Comparison of ENCODE assay signal across 26 mouse cellular contexts in the genomic region with DNA sequence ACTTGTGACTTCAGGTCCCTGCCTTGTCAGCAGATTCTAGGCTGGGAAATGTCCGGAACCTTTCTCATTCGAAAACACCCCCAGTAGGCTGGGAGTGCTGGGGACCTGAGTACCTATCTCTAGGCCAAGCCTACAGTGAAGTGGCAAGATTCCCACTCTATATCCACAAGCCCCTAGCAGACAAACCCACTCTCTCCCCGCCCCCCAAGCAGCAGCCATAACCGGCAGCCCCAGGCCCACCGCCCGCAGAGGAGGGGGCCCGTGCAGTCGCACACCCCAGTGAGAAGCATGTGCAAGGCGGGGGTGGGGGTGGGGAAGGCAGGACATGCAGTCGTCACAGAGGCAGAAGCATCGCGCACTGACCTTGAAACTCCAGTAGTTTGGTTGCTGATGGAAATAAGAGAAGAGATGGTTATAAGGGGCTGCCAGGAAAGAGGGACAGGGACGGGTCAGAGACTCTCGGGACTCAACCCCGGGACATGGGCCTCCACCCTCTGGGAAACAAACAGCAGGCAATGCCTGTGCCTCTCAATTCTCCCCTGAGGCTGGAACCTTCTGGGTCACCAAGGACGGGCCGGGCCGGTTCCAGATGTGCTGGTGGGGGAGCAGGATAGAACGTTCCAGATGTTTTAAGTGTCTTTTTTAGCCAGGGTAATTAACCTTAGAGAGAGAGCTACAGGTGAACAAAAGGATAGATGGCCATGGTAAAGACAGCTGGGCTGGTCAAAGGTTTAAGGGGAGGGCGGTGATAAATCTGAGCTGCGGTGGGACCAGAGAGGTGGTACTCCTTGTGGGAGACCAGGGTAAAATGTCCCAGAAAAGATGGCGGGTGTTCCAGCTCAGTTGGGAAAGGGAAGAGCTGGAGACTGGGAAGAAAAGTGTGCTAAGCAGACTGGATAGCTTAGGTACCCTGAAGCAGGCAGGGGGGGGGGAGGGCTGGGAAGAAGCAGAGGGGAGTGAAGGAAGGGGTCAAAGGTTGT. TPM values are rescaled to one million over a fixed set of nuclear protein-coding genes. Genes with fewer than 3 reads are reported as not detected.
DNase-seq lines count a peak whose midpoint lies in the region; ATAC-seq and TF ChIP-seq lines count a peak whose summit lies in the region.
"Had no signal": no experiment of that assay in that cellular context is flagged by ENCODE, and none has a peak within 500 bp of the region (broad histone marks: within the 10 kb centered on the region; RNA-seq: fewer than 3 reads in every experiment).

No protein-coding gene starts in this region.

- peaks cover 2% of the 10 kb centered on the region; the same call in 1 of the 2 replicates for H3K27me3 ChIP-seq in kidney, adult 2 months (replicated peaks; ENCODE audit: control insufficient read depth, insufficient read depth, low read length)
- no peaks in the 10 kb centered on the region; the same call in 1 of the 2 replicates for H3K27me3 ChIP-seq in midbrain, postnatal 0 days (ENCODE audit: insufficient read depth, low read length)
- H3K27me3 ChIP-seq in midbrain, embryonic 16.5 days (ENCODE audit: control insufficient read depth, insufficient read depth, low read depth, low read length): no peaks in the 10 kb centered on the region; the same call in 1 of the 2 replicates
- peaks cover 100% of the 10 kb centered on the region for H3K27me3 ChIP-seq in limb, embryonic 10.5 days (ENCODE audit: low read depth, poor library complexity, severe bottlenecking)

- no peak for TF ChIP-seq POLR2A in kidney, adult 2 months (IDR thresholded peaks at IDR 0.05; ENCODE audit: low read depth, low read length)

- peaks cover 15% of the 10 kb centered on the region; the same call in 1 of the 2 replicates for H3K4me1 ChIP-seq in kidney, adult 2 months (ENCODE audit: control insufficient read depth, insufficient read depth, low read length)
- peaks cover 14% of the 10 kb centered on the region for H3K4me1 ChIP-seq in midbrain, postnatal 0 days (ENCODE audit: insufficient read depth, low read length)
- H3K4me1 ChIP-seq in midbrain, embryonic 16.5 days (ENCODE audit: control insufficient read depth, insufficient read depth, low read length): peaks cover 32% of the 10 kb centered on the region
- H3K4me1 ChIP-seq in limb, embryonic 10.5 days: peaks cover 41% of the 10 kb centered on the region

- H3K4me2 ChIP-seq in midbrain, postnatal 0 days (ENCODE audit: low read depth, low read length, poor library complexity, severe bottlenecking): no peak overlapping the region
- no peak overlapping the region for H3K4me2 ChIP-seq in midbrain, embryonic 16.5 days (ENCODE audit: low read length)
- H3K4me2 ChIP-seq: heart, embryonic 13.5 days; intestine, embryonic 15.5 days; limb, embryonic 12.5 days; liver, embryonic 12.5 days had no signal

- peak; percentile 51 for DNase-seq in cerebellum, postnatal 10 days
- no peak for DNase-seq in cerebellum, postnatal 36 days
- peak; percentile 36 for DNase-seq in kidney, adult 2 months
- DNase-seq in kidney, adult 11 months: no peak
- no peak for DNase-seq in midbrain, postnatal 0 days (ENCODE audit: low spot score)
- no peak for DNase-seq in limb, embryonic 10.5 days (ENCODE audit: low spot score)
- no peak for DNase-seq in gastrocnemius, postnatal 25 days
- DNase-seq: adrenal gland, adult 8-10 months; B cell, adult 2 months; embryo, embryonic 11 days; lung, adult 2 months; right cerebral cortex, postnatal 25 days; thymus, postnatal 36 days had no signal

- 65% methylated on average over 22 of the region's 22 CpGs for WGBS in kidney, adult 2 months
- 81% methylated on average over 22 of the region's 22 CpGs for WGBS in midbrain, postnatal 0 days
- 80% methylated on average over 22 of the region's 22 CpGs for WGBS in midbrain, embryonic 16.5 days
- WGBS in limb, embryonic 10.5 days: 74% methylated on average over 22 of the region's 22 CpGs

- H3K4me3 ChIP-seq in kidney, adult 2 months (ENCODE audit: insufficient read depth, low read depth, low read length): no peak overlapping the region
- H3K4me3 ChIP-seq in midbrain, postnatal 0 days (ENCODE audit: low read depth, low read length): no peak overlapping the region
- no peak overlapping the region for H3K4me3 ChIP-seq in midbrain, embryonic 16.5 days (ENCODE audit: low read depth, low read length)
- no peak overlapping the region for H3K4me3 ChIP-seq in limb, embryonic 10.5 days
- H3K4me3 ChIP-seq: heart, embryonic 13.5 days; intestine, embryonic 15.5 days; limb, embryonic 12.5 days; liver, embryonic 12.5 days; megakaryocyte, embryonic 14.5 days; myocyte had no signal

- no peak for TF ChIP-seq CTCF in kidney, adult 2 months (conservative IDR thresholded peaks at IDR 0.05; ENCODE audit: insufficient read depth, insufficient read length, low read depth, low read length)
- no peak for TF ChIP-seq CTCF in midbrain, postnatal 0 days (IDR thresholded peaks at IDR 0.05)

- H3K27ac ChIP-seq in kidney, adult 2 months (ENCODE audit: insufficient read depth, low read depth, low read length): peak overlapping the region; percentile 45
- peak overlapping the region; percentile 7; the same call in 1 of the 2 replicates for H3K27ac ChIP-seq in midbrain, postnatal 0 days (ENCODE audit: low read depth, low read length)
- H3K27ac ChIP-seq in midbrain, embryonic 16.5 days (ENCODE audit: low read length): no peak overlapping the region
- H3K27ac ChIP-seq in limb, embryonic 10.5 days: peak overlapping the region; percentile 17; the same call in 1 of the 2 replicates
- H3K27ac ChIP-seq: heart, embryonic 13.5 days; intestine, embryonic 15.5 days; limb, embryonic 12.5 days; liver, embryonic 12.5 days had no signal

- H3K9ac ChIP-seq in midbrain, postnatal 0 days (replicated peaks; ENCODE audit: low read length, poor library complexity, severe bottlenecking): no peak overlapping the region
- H3K9ac ChIP-seq in midbrain, embryonic 16.5 days (ENCODE audit: low read depth, low read length): no peak overlapping the region
- H3K9ac ChIP-seq: heart, embryonic 13.5 days; intestine, embryonic 15.5 days; limb, embryonic 12.5 days; liver, embryonic 12.5 days had no signal

- no peaks in the 10 kb centered on the region for H3K9me3 ChIP-seq in midbrain, postnatal 0 days (ENCODE audit: low read length)
- no peaks in the 10 kb centered on the region for H3K9me3 ChIP-seq in midbrain, embryonic 16.5 days (replicated peaks; ENCODE audit: control insufficient read depth, low read length, poor library complexity, severe bottlenecking)
- H3K9me3 ChIP-seq in limb, embryonic 10.5 days (replicated peaks): no peaks in the 10 kb centered on the region
- H3K9me3 ChIP-seq: heart, embryonic 13.5 days; intestine, embryonic 15.5 days; limb, embryonic 12.5 days; liver, embryonic 12.5 days; megakaryocyte, embryonic 14.5 days had no signal

- ATAC-seq in midbrain, postnatal 0 days (ENCODE audit: low FRiP score): no peak
- no peak for ATAC-seq in midbrain, embryonic 16.5 days
- ATAC-seq: intestine, embryonic 15.5 days; liver, embryonic 12.5 days; Patski had no signal

- H3K36me3 ChIP-seq in kidney, adult 2 months (ENCODE audit: control insufficient read depth, insufficient read depth, low read length): no peaks in the 10 kb centered on the region
- no peaks in the 10 kb centered on the region; the same call in 1 of the 2 replicates for H3K36me3 ChIP-seq in midbrain, postnatal 0 days (ENCODE audit: insufficient read depth, low read length)
- H3K36me3 ChIP-seq in midbrain, embryonic 16.5 days (ENCODE audit: control insufficient read depth, insufficient read depth, low read length): no peaks in the 10 kb centered on the region
- no peaks in the 10 kb centered on the region for H3K36me3 ChIP-seq in limb, embryonic 10.5 days
- H3K36me3 ChIP-seq: heart, embryonic 13.5 days; intestine, embryonic 15.5 days; limb, embryonic 12.5 days; liver, embryonic 12.5 days had no signal

RNA-seq across cellular contexts. Expression of gene Srcin1, which starts 33.5 kb away (rescaled TPM):
- polyA plus RNA-seq in kidney, adult 2 months (2012; rRNA removed): 13.0 and 13.2 TPM in 2 replicates
- total RNA-seq in midbrain, postnatal 0 days (2014; rRNA removed): 95.0 and 100 TPM in 2 replicates
- polyA plus RNA-seq in midbrain, postnatal 0 days (2015; fragmentation: Nextera tagmentation; extraction: Ambion mirVana): 13.1 and 14.0 TPM in 2 replicates
- 9.2 and 10.4 TPM in 2 replicates for polyA plus RNA-seq in midbrain, embryonic 16.5 days (2015; fragmentation: Nextera tagmentation; extraction: Ambion mirVana)
- 0.24 and 0.25 TPM in 2 replicates for polyA plus RNA-seq in limb, embryonic 10.5 days (2016; fragmentation: Nextera tagmentation; extraction: Ambion mirVana)
- total RNA-seq in gastrocnemius, postnatal 25 days (2021): under 1 TPM; 0.43 to 0.49 TPM
- polyA plus RNA-seq: myocyte had no signal

RNA-seq across cellular contexts. Expression of gene 4933428G20Rik, which starts 42.3 kb away (rescaled TPM):
- polyA plus RNA-seq in kidney, adult 2 months (2012; rRNA removed): not detected in 2 replicates
- 0.28 TPM in 1 of 2 replicates, not detected in the other for total RNA-seq in midbrain, postnatal 0 days (2014; rRNA removed)
- polyA plus RNA-seq in midbrain, postnatal 0 days (2015; fragmentation: Nextera tagmentation; extraction: Ambion mirVana): 0.34 and 0.91 TPM in 2 replicates
- polyA plus RNA-seq in midbrain, embryonic 16.5 days (2015; fragmentation: Nextera tagmentation; extraction: Ambion mirVana): 1.2 and 1.3 TPM in 2 replicates
- polyA plus RNA-seq in limb, embryonic 10.5 days (2016; fragmentation: Nextera tagmentation; extraction: Ambion mirVana): 0.49 and 0.54 TPM in 2 replicates
- total RNA-seq in gastrocnemius, postnatal 25 days (2021): not detected
- total RNA-seq: gastrocnemius, adult 8-10 months; heart, adult 18-20 months; heart, postnatal 25 days; left cerebral cortex, adult 8-10 months had no signal
- polyA plus RNA-seq: spleen, adult 2 months had no signal

Comparison
In these comparisons a context has a peak if more than half of its experiments do, and no peak if none do; other contexts are left out.
1. DNase-seq: peak in cerebellum, postnatal 10 days (2 of 2) and kidney, adult 2 months (single experiment); none in cerebellum, postnatal 36 days (0 of 2), kidney, adult 11 months (single experiment), midbrain, postnatal 0 days (single experiment), limb, embryonic 10.5 days (single experiment) and gastrocnemius, postnatal 25 days (single experiment).